Mouse (Mus musculus): ENCODE measurements at regions not wholly inside any gene's neighbourhood (a gene's known extent, or its start where the extent isn't known, plus 50 kb on each side); places are given as distances from the start of the nearest gene placed in this dataset.

GRCm38 (mm10) chr8:80250305-80251161 is 192.7 kb upstream of the Hhip start:
- WGBS: 71% methylated on average over 7 of the region's 7 CpGs
- H3K27ac ChIP-seq: no peak overlapping the region
- H3K27me3 ChIP-seq (ENCODE audit: poor library complexity, severe bottlenecking): no peaks in the 10 kb centered on the region

GRCm38 (mm10) chr8:80249762-80250161 is 192.0 kb upstream of the Hhip start:
- H3K27ac ChIP-seq: no peak overlapping the region
- H3K36me3 ChIP-seq (replicated peaks): no peaks in the 10 kb centered on the region
- no peaks in the 10 kb centered on the region for H3K9me3 ChIP-seq
- no peaks in the 10 kb centered on the region for H3K27me3 ChIP-seq (ENCODE audit: poor library complexity, severe bottlenecking)
- no peak for DNase-seq (ENCODE audit: extremely low spot score, low spot score)
- no peak overlapping the region for H3K4me3 ChIP-seq
- WGBS: 76% methylated on average over 2 of the region's 2 CpGs
- H3K4me1 ChIP-seq: peaks cover 23% of the 10 kb centered on the region

More at GRCm38 (mm10) chr8:80250305-80251161, 192.7 kb upstream of the Hhip start:
- Histone ChIP-seq H3K9me3 (no peaks in the 10 kb centered on the region), H3K36me3 (replicated peaks) (no peaks in the 10 kb centered on the region), H3K4me1 (peaks cover 23% of the 10 kb centered on the region), H3K4me3 (no peak overlapping the region)
- DNase-seq (ENCODE audit: extremely low spot score, low spot score): no peak

GRCm38 (mm10) chr8:80239879-80240278 is 182.1 kb upstream of the Hhip start:
- Histone ChIP-seq H3K27ac (no peak overlapping the region), H3K27me3 (ENCODE audit: poor library complexity, severe bottlenecking) (no peaks in the 10 kb centered on the region), H3K36me3 (replicated peaks) (no peaks in the 10 kb centered on the region), H3K4me3 (no peak overlapping the region), H3K4me1 (no peaks in the 10 kb centered on the region), H3K9me3 (no peaks in the 10 kb centered on the region)
- WGBS: 89% methylated on average over 4 of the region's 4 CpGs
- DNase-seq (ENCODE audit: extremely low spot score, low spot score): no peak

- H3K4me3 ChIP-seq: no peak overlapping the region
- WGBS: 89% methylated on average over 1 of the region's 1 CpGs
- no peaks in the 10 kb centered on the region for H3K9me3 ChIP-seq
- no peaks in the 10 kb centered on the region for H3K36me3 ChIP-seq (replicated peaks)
- peaks cover 1% of the 10 kb centered on the region for H3K4me1 ChIP-seq
- H3K27ac ChIP-seq: no peak overlapping the region
- H3K27me3 ChIP-seq (ENCODE audit: poor library complexity, severe bottlenecking): no peaks in the 10 kb centered on the region
- DNase-seq (ENCODE audit: extremely low spot score, low spot score): no peak
Measured at GRCm38 (mm10) chr8:80210361-80210760, 152.6 kb upstream of the Hhip start.

- Histone ChIP-seq H3K27me3 (ENCODE audit: poor library complexity, severe bottlenecking) (no peaks in the 10 kb centered on the region), H3K4me3 (no peak overlapping the region), H3K9me3 (no peaks in the 10 kb centered on the region), H3K27ac (no peak overlapping the region), H3K4me1 (peaks cover 19% of the 10 kb centered on the region), H3K36me3 (replicated peaks) (no peaks in the 10 kb centered on the region)
- 73% methylated on average over 15 of the region's 15 CpGs for WGBS
- DNase-seq (ENCODE audit: extremely low spot score, low spot score): no peak
Measured at GRCm38 (mm10) chr8:80204678-80205654, 147.2 kb upstream of the Hhip start.

- Histone ChIP-seq H3K27ac (no peak overlapping the region), H3K9me3 (no peaks in the 10 kb centered on the region), H3K4me3 (no peak overlapping the region), H3K27me3 (ENCODE audit: poor library complexity, severe bottlenecking) (no peaks in the 10 kb centered on the region), H3K4me1 (peaks cover 19% of the 10 kb centered on the region), H3K36me3 (replicated peaks) (no peaks in the 10 kb centered on the region)
- no peak for DNase-seq (ENCODE audit: extremely low spot score, low spot score)
- WGBS: 60% methylated on average over 4 of the region's 4 CpGs
Measured at GRCm38 (mm10) chr8:80203769-80204677, 146.2 kb upstream of the Hhip start.

- no peak for DNase-seq (ENCODE audit: extremely low spot score, low spot score)
- H3K36me3 ChIP-seq (replicated peaks): no peaks in the 10 kb centered on the region
- H3K9me3 ChIP-seq: no peaks in the 10 kb centered on the region
- no peaks in the 10 kb centered on the region for H3K4me1 ChIP-seq
- H3K4me3 ChIP-seq: no peak overlapping the region
- H3K27ac ChIP-seq: no peak overlapping the region
- 88% methylated on average over 4 of the region's 4 CpGs for WGBS
- H3K27me3 ChIP-seq (ENCODE audit: poor library complexity, severe bottlenecking): no peaks in the 10 kb centered on the region
Measured at GRCm38 (mm10) chr8:80197680-80198079, 139.9 kb upstream of the Hhip start.

GRCm38 (mm10) chr8:80190510-80190908 is 132.7 kb upstream of the Hhip start:
- DNase-seq (ENCODE audit: extremely low spot score, low spot score): no peak
- 86% methylated on average over 4 of the region's 4 CpGs for WGBS
- H3K27me3 ChIP-seq (ENCODE audit: poor library complexity, severe bottlenecking): no peaks in the 10 kb centered on the region
- no peaks in the 10 kb centered on the region for H3K36me3 ChIP-seq (replicated peaks)
- no peaks in the 10 kb centered on the region for H3K9me3 ChIP-seq
- no peaks in the 10 kb centered on the region for H3K4me1 ChIP-seq
- H3K27ac ChIP-seq: no peak overlapping the region
- H3K4me3 ChIP-seq: no peak overlapping the region

GRCm38 (mm10) chr8:80189797-80190509 is 132.1 kb upstream of the Hhip start:
- WGBS: 87% methylated on average over 10 of the region's 10 CpGs
- Histone ChIP-seq H3K27me3 (ENCODE audit: poor library complexity, severe bottlenecking) (no peaks in the 10 kb centered on the region), H3K36me3 (replicated peaks) (no peaks in the 10 kb centered on the region)

GRCm38 (mm10) chr8:80185286-80185685 is 127.5 kb upstream of the Hhip start:
- WGBS: 76% methylated on average over 4 of the region's 4 CpGs
- no peak overlapping the region for H3K4me3 ChIP-seq
- no peaks in the 10 kb centered on the region for H3K36me3 ChIP-seq (replicated peaks)
- no peak overlapping the region for H3K27ac ChIP-seq
- 0 out of 2 replicates have a peak, but pooled peaks cover 5% of the 10 kb centered on the region for H3K4me1 ChIP-seq
- no peaks in the 10 kb centered on the region for H3K9me3 ChIP-seq
- H3K27me3 ChIP-seq (ENCODE audit: poor library complexity, severe bottlenecking): no peaks in the 10 kb centered on the region
- DNase-seq (ENCODE audit: extremely low spot score, low spot score): no peak

More at GRCm38 (mm10) chr8:80189797-80190509, 132.1 kb upstream of the Hhip start:
- no peaks in the 10 kb centered on the region for H3K9me3 ChIP-seq
- DNase-seq (ENCODE audit: extremely low spot score, low spot score): no peak
- no peaks in the 10 kb centered on the region for H3K4me1 ChIP-seq
- no peak overlapping the region for H3K27ac ChIP-seq
- no peak overlapping the region for H3K4me3 ChIP-seq

- Histone ChIP-seq H3K4me1 (no peaks in the 10 kb centered on the region), H3K36me3 (replicated peaks) (no peaks in the 10 kb centered on the region), H3K27me3 (ENCODE audit: poor library complexity, severe bottlenecking) (no peaks in the 10 kb centered on the region), H3K4me3 (no peak overlapping the region), H3K9me3 (no peaks in the 10 kb centered on the region), H3K27ac (no peak overlapping the region)
- 76% methylated on average over 9 of the region's 9 CpGs for WGBS
- no peak for DNase-seq (ENCODE audit: extremely low spot score, low spot score)
Measured at GRCm38 (mm10) chr8:80168688-80169087, 110.9 kb upstream of the Hhip start.

Data from forebrain, embryonic 10.5 days (tissue).